Mouse (Mus musculus) erythroblast, embryonic 14.5 days (primary cell): ENCODE data around the gene Mmp25.

ENCODE experiments used
- GATA1 ChIP-seq: IDR thresholded peaks from 2 replicates; pipeline ENCODE4 v1.6.1; 2012; ENCODE audit warnings: low read length, inconsistent platforms, mixed read lengths
- TAL1 ChIP-seq: IDR thresholded peaks from 3 replicates; pipeline ENCODE4 v1.6.1; 2012; ENCODE audit warnings: low read length, inconsistent platforms, mixed read lengths

- TF ChIP-seq TAL1, result no peak
- no peak for TF ChIP-seq GATA1
Observed at GRCm38 (mm10) chr17:23603077-23603476, 42.0 kb downstream of the Mmp25 start.
